Mouse (Mus musculus) heart, postnatal 14 days (tissue): ENCODE data around the gene Phb. TPM values are rescaled to one million over a fixed set of nuclear protein-coding genes. Genes with fewer than 3 reads are reported as not detected.

Experiments
- DNase-seq, 2 experiments: peaks; one replicate each; pipeline ENCODE4 v3.0.0; 2021 to 2022
- intact Hi-C: fragments of 180-260 bp; cut with DNase I; formaldehyde crosslinking; loops from one replicate; pipeline ENCODE4 v1.15.1; 2025
- total RNA-seq, 2 experiments: library from RNA; stranded (reverse); gene quantifications; 2 replicates each; pipeline ENCODE4 v1.2.3; 2021

Phb gene
- total RNA-seq, 2 experiments from 2014 or later = 338 to 341 TPM

GRCm38 (mm10) chr11:95704032-95704969, 37.5 kb downstream of the Phb start:
- no peak for DNase-seq
- intact Hi-C loops = no loop called here

- no peak for DNase-seq
- intact Hi-C loops = no loop called here
Measured at GRCm38 (mm10) chr11:95704970-95705330, 38.2 kb downstream of the Phb start.

GRCm38 (mm10) chr11:95709534-95710040, 42.8 kb downstream of the Phb start:
- intact Hi-C loops = no loop called here
- no peak for DNase-seq

GRCm38 (mm10) chr11:95710478-95710877, 43.7 kb downstream of the Phb start:
- intact Hi-C loops = no loop called here
- no peak for DNase-seq

GRCm38 (mm10) chr11:95712085-95712562, 45.4 kb downstream of the Phb start:
- peak; percentile 21 to 31 for DNase-seq
- intact Hi-C loops = loop anchor here (2.0 kb wide), 1 partner anchor 21 kb away; no protein-coding TSS in a partner anchor

- intact Hi-C loops = loop anchor here (2.0 kb wide), 1 partner anchor 22 kb away; no protein-coding TSS in a partner anchor
- peak; percentile 86 to 88 for DNase-seq
Measured at GRCm38 (mm10) chr11:95712563-95713224, 45.9 kb downstream of the Phb start, which contains the start of gene Zfp652. Gene Zfp652 (plus strand): TSS chr11:95712673.

- DNase-seq = peak in 1 of 2 experiments; percentile 64
- intact Hi-C loops = loop anchor here (2.0 kb wide), 1 partner anchor 23 kb away; no protein-coding TSS in a partner anchor
Measured at GRCm38 (mm10) chr11:95713225-95713810, 46.6 kb downstream of the Phb start.

GRCm38 (mm10) chr11:95713811-95714241, 47.1 kb downstream of the Phb start:
- DNase-seq = peak in 1 of 2 experiments; percentile 14
- intact Hi-C loops = loop anchor here (2.0 kb wide), 1 partner anchor 23 kb away; no protein-coding TSS in a partner anchor

GRCm38 (mm10) chr11:95714411-95714810, 47.7 kb downstream of the Phb start:
- intact Hi-C loops = no loop called here
- DNase-seq = no peak

- no peak for DNase-seq
- intact Hi-C loops = no loop called here
Measured at GRCm38 (mm10) chr11:95716136-95716535, 49.4 kb downstream of the Phb start.

- peak in 1 of 2 experiments; percentile 17 for DNase-seq
- intact Hi-C loops = no loop called here
Measured at GRCm38 (mm10) chr11:95719356-95719755, 52.6 kb downstream of the Phb start.

GRCm38 (mm10) chr11:95723287-95723686, 56.5 kb downstream of the Phb start, which contains the start of gene B130006D01Rik:
Gene B130006D01Rik (plus strand): TSS chr11:95723587.
- no peak for DNase-seq
- intact Hi-C loops = no loop called here

- DNase-seq = no peak
- intact Hi-C loops = no loop called here
Measured at GRCm38 (mm10) chr11:95724466-95724865, 57.7 kb downstream of the Phb start.

- intact Hi-C loops = no loop called here
- DNase-seq = no peak
Measured at GRCm38 (mm10) chr11:95726156-95726555, 59.4 kb downstream of the Phb start.

GRCm38 (mm10) chr11:95727947-95728346, 61.2 kb downstream of the Phb start:
- DNase-seq = no peak
- intact Hi-C loops = no loop called here

GRCm38 (mm10) chr11:95728916-95729907, 62.5 kb downstream of the Phb start:
- no peak for DNase-seq
- intact Hi-C loops = no loop called here
